ENCODE assay signal across 8 mouse cellular contexts in the genomic region with DNA sequence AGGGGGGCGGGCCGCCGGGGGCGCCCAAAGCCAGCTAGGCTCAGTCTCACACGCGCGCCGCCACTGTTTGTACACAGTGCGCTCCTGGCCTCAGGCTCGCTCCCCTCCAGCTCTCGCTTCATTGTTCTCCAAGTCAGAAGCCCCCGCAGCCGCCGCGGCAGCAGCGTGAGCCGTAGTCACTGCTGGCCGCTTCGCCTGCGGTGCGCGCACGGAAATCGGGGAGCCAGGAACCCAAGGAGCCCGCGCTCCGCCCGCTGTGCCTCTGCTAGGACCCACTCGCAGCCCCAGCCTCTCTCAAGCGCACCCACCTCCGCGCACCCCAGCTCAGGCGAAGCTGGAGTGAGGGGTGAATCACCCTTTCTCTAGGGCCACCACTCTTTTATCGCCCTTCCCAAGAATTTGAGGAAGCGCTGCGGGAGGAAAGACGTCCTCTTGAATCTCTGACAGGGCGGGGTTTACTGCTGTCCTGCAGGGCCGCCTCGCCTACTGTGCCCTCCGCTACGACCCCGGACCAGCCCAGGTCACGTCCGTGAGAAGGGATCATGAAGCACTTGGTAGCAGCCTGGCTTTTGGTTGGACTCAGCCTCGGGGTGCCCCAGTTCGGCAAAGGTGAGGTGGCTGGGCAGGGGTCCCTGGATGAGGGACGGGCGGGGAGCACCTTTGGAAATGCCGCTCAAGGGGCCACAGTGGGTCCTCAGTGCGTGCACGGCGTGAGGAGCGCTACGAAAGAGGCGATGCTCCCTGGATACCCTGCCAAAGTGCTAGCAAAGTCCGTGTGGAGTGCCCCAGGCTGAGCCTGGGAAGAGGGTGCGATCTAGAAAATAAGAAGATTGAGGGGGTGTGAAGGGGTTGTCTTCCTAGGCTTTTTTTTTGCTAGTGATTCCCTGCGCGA. TPM values are rescaled to one million over a fixed set of nuclear protein-coding genes. Genes with fewer than 3 reads are reported as not detected.
A peak's percentile ranks its signal among the peaks of the same experiment; 100 is the strongest.
DNase-seq lines count a peak whose midpoint lies in the region; ATAC-seq lines count a peak whose summit lies in the region.

A gene (plus strand): TSS at position 33 of the 892 bp plus-strand sequence.

- intact Hi-C loops in left cerebral cortex, postnatal 14 days (cut with DNase I) = loop anchor here (5.0 kb wide), 1 partner anchor 516 kb away; no protein-coding TSS in a partner anchor

- H3K4me1 ChIP-seq in embryonic facial prominence, embryonic 12.5 days = 0 out of 2 replicates have a peak, but pooled peaks cover 3% of the 10 kb centered on the region
- H3K4me1 ChIP-seq in hindbrain, embryonic 12.5 days = peaks cover 16% of the 10 kb centered on the region

- no peaks in the 10 kb centered on the region for H3K36me3 ChIP-seq in embryonic facial prominence, embryonic 12.5 days
- no peaks in the 10 kb centered on the region for H3K36me3 ChIP-seq in hindbrain, embryonic 12.5 days

- peak; percentile 60 for DNase-seq in layer of hippocampus, adult 11-12 months (ENCODE audit: low spot score)
- no peak for DNase-seq in layer of hippocampus, adult 9-10 months (ENCODE audit: low spot score)
- peak; percentile 33 to 55 for DNase-seq in left cerebral cortex, postnatal 14 days (ENCODE audit: low spot score in 2 of 2)
- DNase-seq in right cerebral cortex, postnatal 4 days = peak; percentile 65
- no peak for DNase-seq in urinary bladder, postnatal 4 days (ENCODE audit: low spot score in 2 of 2)

- peak within 1 kb of the TSS; percentile 71 for H3K4me3 ChIP-seq in embryonic facial prominence, embryonic 12.5 days
- peak within 1 kb of the TSS; percentile 75 for H3K4me3 ChIP-seq in hindbrain, embryonic 12.5 days

- H3K27ac ChIP-seq in embryonic facial prominence, embryonic 12.5 days = peak within 1 kb of the TSS; percentile 67
- H3K27ac ChIP-seq in hindbrain, embryonic 12.5 days = peak within 1 kb of the TSS; percentile 87

- H3K9ac ChIP-seq in embryonic facial prominence, embryonic 12.5 days = peak within 1 kb of the TSS; percentile 75
- H3K9ac ChIP-seq in hindbrain, embryonic 12.5 days = peak within 1 kb of the TSS; percentile 89

- H3K27me3 ChIP-seq in embryonic facial prominence, embryonic 12.5 days = no peaks in the 10 kb centered on the region
- H3K27me3 ChIP-seq in hindbrain, embryonic 12.5 days = no peaks in the 10 kb centered on the region

- peak within 1 kb of the TSS; percentile 75 for H3K4me2 ChIP-seq in embryonic facial prominence, embryonic 12.5 days (replicated peaks)
- peak within 1 kb of the TSS; percentile 78 for H3K4me2 ChIP-seq in hindbrain, embryonic 12.5 days (replicated peaks)

- peak; percentile 81 for ATAC-seq in embryonic facial prominence, embryonic 12.5 days (ENCODE audit: insufficient number of reproducible peaks, insufficient read depth, low FRiP score, low TSS enrichment)
- peak; percentile 88 for ATAC-seq in hindbrain, embryonic 12.5 days (ENCODE audit: low FRiP score)
- ATAC-seq in megakaryocyte progenitor cell, adult 5-6 weeks (replicated peaks; ENCODE audit: poor library complexity) = peak; percentile 75

- under 1% methylated on average over 53 of the region's 60 CpGs for WGBS in embryonic facial prominence, embryonic 12.5 days
- WGBS in hindbrain, embryonic 12.5 days = under 1% methylated on average over 57 of the region's 60 CpGs

- no peaks in the 10 kb centered on the region for H3K9me3 ChIP-seq in embryonic facial prominence, embryonic 12.5 days
- H3K9me3 ChIP-seq in hindbrain, embryonic 12.5 days (replicated peaks) = no peaks in the 10 kb centered on the region

RNA-seq across cellular contexts. Expression of the gene that starts here (rescaled TPM):
- 20.5 and 22.7 TPM in 2 replicates for polyA plus RNA-seq in embryonic facial prominence, embryonic 12.5 days (2016; fragmentation: Nextera tagmentation; extraction: Ambion mirVana)
- 48.4 and 55.5 TPM in 2 replicates for polyA plus RNA-seq in hindbrain, embryonic 12.5 days (2016; fragmentation: Nextera tagmentation; extraction: Ambion mirVana)
- 10 to 100 TPM; 74.6 to 77.9 TPM for total RNA-seq in left cerebral cortex, postnatal 14 days (2021)
- total RNA-seq in megakaryocyte progenitor cell, adult 5-6 weeks (2015) = not detected in 2 replicates
- total RNA-seq in megakaryocyte progenitor cell, adult 5-6 weeks (2017) = not detected in 2 replicates

Comparison
In these comparisons a context has a peak if more than half of its experiments do, and no peak if none do; other contexts are left out.
1. RNA of the gene that starts here (total RNA-seq): 74.6 to 77.9 TPM in left cerebral cortex, postnatal 14 days; not detected in megakaryocyte progenitor cell, adult 5-6 weeks; every median in the first group is over 10 times any median in the second.
2. DNase-seq: peak in layer of hippocampus, adult 11-12 months (single experiment), left cerebral cortex, postnatal 14 days (2 of 2) and right cerebral cortex, postnatal 4 days (single experiment); none in layer of hippocampus, adult 9-10 months (single experiment) and urinary bladder, postnatal 4 days (0 of 2).
3. Peak in ATAC-seq in megakaryocyte progenitor cell, adult 5-6 weeks; RNA of the gene not detected or under 1 TPM.
4. Peak in every context shown above with its lines, with median percentiles within 50 percentile points of each other: ATAC-seq.